13 mouse cellular contexts compared by ENCODE assay signal in genomic region chr17:12872275-12873028, GRCm38 (mm10). TPM values are rescaled to one million over a fixed set of nuclear protein-coding genes. Genes with fewer than 3 reads are reported as not detected.
DNase-seq lines count a peak whose midpoint lies in the region; ATAC-seq and TF ChIP-seq lines count a peak whose summit lies in the region.
"Had no signal": no experiment of that assay in that cellular context is flagged by ENCODE, and none has a peak within 500 bp of the region (broad histone marks: within the 10 kb centered on the region; RNA-seq: fewer than 3 reads in every experiment).

No protein-coding gene starts in this region.

- no peaks in the 10 kb centered on the region for H3K27me3 ChIP-seq in hindbrain, embryonic 14.5 days (ENCODE audit: control insufficient read depth, insufficient read depth, low read length)
- no peaks in the 10 kb centered on the region; the same call in 1 of the 2 replicates for H3K27me3 ChIP-seq in hindbrain, embryonic 10.5 days (ENCODE audit: insufficient read depth, poor library complexity, severe bottlenecking)
- peaks cover 5% of the 10 kb centered on the region for H3K27me3 ChIP-seq in CH12.LX (replicated peaks)
- no peaks in the 10 kb centered on the region for H3K27me3 ChIP-seq in limb, embryonic 14.5 days (ENCODE audit: control insufficient read depth, insufficient read depth, low read length)
- 0 out of 2 replicates have a peak, but pooled peaks cover 4% of the 10 kb centered on the region for H3K27me3 ChIP-seq in lung, postnatal 0 days (replicated peaks; ENCODE audit: insufficient read depth, low read length)

- WGBS in hindbrain, embryonic 14.5 days = 67% methylated on average over 16 of the region's 16 CpGs
- WGBS in hindbrain, embryonic 10.5 days = 73% methylated on average over 16 of the region's 16 CpGs
- 22% methylated on average over 16 of the region's 16 CpGs for WGBS in limb, embryonic 14.5 days
- WGBS in lung, postnatal 0 days = 68% methylated on average over 16 of the region's 16 CpGs

- H3K79me2 ChIP-seq in CH12.LX (replicated peaks; ENCODE audit: control insufficient read depth, extremely low read depth, insufficient read depth, poor library complexity, severe bottlenecking) = no peaks in the 10 kb centered on the region

- H3K4me2 ChIP-seq in hindbrain, embryonic 14.5 days (replicated peaks) = no peak overlapping the region
- peak overlapping the region; percentile 82 for H3K4me2 ChIP-seq in CH12.LX (ENCODE audit: insufficient read depth, low read depth, poor library complexity, severe bottlenecking)
- peak overlapping the region; percentile 30; the same call in 1 of the 2 replicates for H3K4me2 ChIP-seq in limb, embryonic 14.5 days (replicated peaks; ENCODE audit: low read depth, low read length, severe bottlenecking)
- no peak overlapping the region for H3K4me2 ChIP-seq in lung, postnatal 0 days (replicated peaks; ENCODE audit: low read depth, low read length)

- H3K9ac ChIP-seq in hindbrain, embryonic 14.5 days = no peak overlapping the region
- no peak overlapping the region for H3K9ac ChIP-seq in CH12.LX (ENCODE audit: insufficient read depth, low read depth)
- no peak overlapping the region for H3K9ac ChIP-seq in limb, embryonic 14.5 days (ENCODE audit: low read depth, low read length, severe bottlenecking)
- no peak overlapping the region for H3K9ac ChIP-seq in lung, postnatal 0 days (replicated peaks; ENCODE audit: low read depth)

- no peak overlapping the region for H3K4me3 ChIP-seq in hindbrain, embryonic 14.5 days (replicated peaks; ENCODE audit: low read length)
- no peak overlapping the region for H3K4me3 ChIP-seq in hindbrain, embryonic 10.5 days
- H3K4me3 ChIP-seq in CH12.LX (replicated peaks in 1 of 3; ENCODE audit: low read depth in 2 of 3, low read length in 2 of 3, poor library complexity in 1 of 3) = no peak overlapping the region
- no peak overlapping the region for H3K4me3 ChIP-seq in limb, embryonic 14.5 days (replicated peaks; ENCODE audit: low read length)
- H3K4me3 ChIP-seq in lung, postnatal 0 days (ENCODE audit: low read depth, low read length) = no peak overlapping the region

- H3K27ac ChIP-seq in hindbrain, embryonic 14.5 days = no peak overlapping the region
- no peak overlapping the region for H3K27ac ChIP-seq in hindbrain, embryonic 10.5 days
- no peak overlapping the region for H3K27ac ChIP-seq in CH12.LX (ENCODE audit: insufficient read depth, low read depth)
- H3K27ac ChIP-seq in limb, embryonic 14.5 days (replicated peaks; ENCODE audit: low read depth, low read length) = no peak overlapping the region
- H3K27ac ChIP-seq in lung, postnatal 0 days (ENCODE audit: low read length) = no peak overlapping the region

- no peaks in the 10 kb centered on the region for H3K36me3 ChIP-seq in hindbrain, embryonic 14.5 days (replicated peaks; ENCODE audit: control insufficient read depth, insufficient read depth)
- H3K36me3 ChIP-seq in hindbrain, embryonic 10.5 days = no peaks in the 10 kb centered on the region
- no peaks in the 10 kb centered on the region for H3K36me3 ChIP-seq in CH12.LX (replicated peaks in 1 of 2; ENCODE audit: control insufficient read depth in 1 of 2, insufficient read depth in 1 of 2, low read length in 1 of 2)
- no peaks in the 10 kb centered on the region for H3K36me3 ChIP-seq in limb, embryonic 14.5 days (ENCODE audit: control insufficient read depth, insufficient read depth, low read length)
- H3K36me3 ChIP-seq in lung, postnatal 0 days (ENCODE audit: insufficient read depth, low read length) = no peaks in the 10 kb centered on the region

- dilution Hi-C loops in CH12.LX (cut with MboI; ENCODE audit: extremely low pct_ligation_motif_present, extremely low pct_unique_long_range_greater_than_20kb, low sequenced_read_pairs) = no loop called here

- TF ChIP-seq EP300 in CH12.LX (IDR thresholded peaks at IDR 0.05; ENCODE audit: low read length) = no peak
- TF ChIP-seq EP300 in lung, postnatal 0 days (IDR thresholded peaks at IDR 0.05) = no peak

- in situ Hi-C loops in CH12.LX (cut with MboI; ENCODE audit: low pct_ligation_motif_present, low pct_unique_long_range_greater_than_20kb, low sequenced_read_pairs) = no loop called here

- no peaks in the 10 kb centered on the region for H3K9me3 ChIP-seq in hindbrain, embryonic 14.5 days (ENCODE audit: control insufficient read depth, low read length)
- H3K9me3 ChIP-seq in hindbrain, embryonic 10.5 days = no peaks in the 10 kb centered on the region
- no peaks in the 10 kb centered on the region for H3K9me3 ChIP-seq in CH12.LX (replicated peaks; ENCODE audit: low read length)
- H3K9me3 ChIP-seq in limb, embryonic 14.5 days (ENCODE audit: control insufficient read depth, low read length) = no peaks in the 10 kb centered on the region
- no peaks in the 10 kb centered on the region for H3K9me3 ChIP-seq in lung, postnatal 0 days (ENCODE audit: low read length)

- no peaks in the 10 kb centered on the region for H3K4me1 ChIP-seq in hindbrain, embryonic 14.5 days (replicated peaks; ENCODE audit: control insufficient read depth, insufficient read depth, low read length)
- H3K4me1 ChIP-seq in hindbrain, embryonic 10.5 days (replicated peaks) = 0 out of 2 replicates have a peak, but pooled peaks cover 7% of the 10 kb centered on the region
- peaks cover 0 to 2% of the 10 kb centered on the region in 2 experiments; a peak in 2 of 4 replicates for H3K4me1 ChIP-seq in CH12.LX (ENCODE audit: control insufficient read depth in 1 of 2, insufficient read depth in 2 of 2)
- H3K4me1 ChIP-seq in limb, embryonic 14.5 days (ENCODE audit: control insufficient read depth, insufficient read depth, low read length) = peaks cover 26% of the 10 kb centered on the region
- no peaks in the 10 kb centered on the region for H3K4me1 ChIP-seq in lung, postnatal 0 days (ENCODE audit: insufficient read depth, low read depth, low read length)

- ATAC-seq in hindbrain, embryonic 14.5 days (ENCODE audit: low FRiP score) = 0 out of 2 replicates have a peak, but pooled peaks have one; percentile 51
- ATAC-seq in limb, embryonic 14.5 days (ENCODE audit: low FRiP score, low read depth) = peak; percentile 23; the same call in 1 of the 2 replicates
- ATAC-seq in lung, postnatal 0 days = no peak
- ATAC-seq: CD4-positive, CD25-positive, alpha-beta regulatory T cell, adult 4 months had no signal

- TF ChIP-seq CTCF in CH12.LX (conservative IDR thresholded peaks at IDR 0.05 in 1 of 2, IDR thresholded peaks at IDR 0.05 in 1 of 2; ENCODE audit: low read depth in 2 of 2, low read length in 2 of 2) = no peak
- TF ChIP-seq CTCF in lung, postnatal 0 days (IDR thresholded peaks at IDR 0.05) = no peak

- TF ChIP-seq POLR2A in CH12.LX (IDR thresholded peaks at IDR 0.05; ENCODE audit: low read depth, low read length) = no peak
- TF ChIP-seq POLR2A in limb, embryonic 14.5 days (IDR thresholded peaks at IDR 0.05; ENCODE audit: borderline replicate concordance, extremely low read depth, insufficient read depth, insufficient read length) = no peak

- TF ChIP-seq RAD21 in CH12.LX (IDR thresholded peaks at IDR 0.05; ENCODE audit: low read depth, low read length) = no peak

- DNase-seq in hindbrain, embryonic 14.5 days (ENCODE audit: low spot score) = no peak
- no peak for DNase-seq in hindbrain, embryonic 10.5 days (ENCODE audit: low spot score)
- no peak for DNase-seq in CH12.LX (ENCODE audit: extremely low read depth)
- DNase-seq in cerebellum, adult 9-11 months = peak; percentile 54
- DNase-seq in limb, embryonic 14.5 days (ENCODE audit: low spot score) = peak; percentile 22
- DNase-seq in heart, postnatal 25 days (ENCODE audit: low spot score) = no peak
- DNase-seq in lung, postnatal 0 days (ENCODE audit: low spot score) = no peak
- DNase-seq in c-Kit-positive CD71-positive TER-119-positive erythroid progenitor cells, embryonic 14.5 days (ENCODE audit: low spot score) = no peak
- DNase-seq: lung, postnatal 36 days had no signal

- intact Hi-C loops in heart, postnatal 25 days (cut with DNase I) = no loop called here

RNA-seq across cellular contexts. Expression of gene Mrgprh, which starts 3.4 kb away (rescaled TPM):
- polyA plus RNA-seq in hindbrain, embryonic 14.5 days (2014; fragmentation: Nextera tagmentation; extraction: Ambion mirVana) = not detected in 2 replicates
- polyA plus RNA-seq in hindbrain, embryonic 10.5 days (2016; fragmentation: Nextera tagmentation; extraction: Ambion mirVana) = not detected in 2 replicates
- total RNA-seq in CH12.LX (2012; rRNA removed) (not detected in 2 replicates), CH12.LX (2014; rRNA removed) (not detected in 2 replicates)
- polyA plus RNA-seq in CH12.LX (2012; ENCODE audit: insufficient read length, low read depth) = not detected in 2 replicates
- 0.38 and 0.73 TPM in 2 replicates for polyA plus RNA-seq in limb, embryonic 14.5 days (2012; rRNA removed)
- polyA plus RNA-seq in limb, embryonic 14.5 days (2014; fragmentation: Nextera tagmentation; extraction: Ambion mirVana) = 0.10 and 0.14 TPM in 2 replicates
- total RNA-seq in heart, postnatal 25 days (2021) = 1 to 10 TPM; 5.3 to 5.4 TPM
- polyA plus RNA-seq in lung, postnatal 0 days (2015; fragmentation: Nextera tagmentation; extraction: Ambion mirVana) = not detected in 2 replicates
- total RNA-seq: common myeloid progenitor, adult 5-6 weeks; left cerebral cortex, adult 18-20 months; neutrophil, adult 5-6 weeks had no signal
- polyA plus RNA-seq: CD4-positive, CD25-positive, alpha-beta regulatory T cell, adult 4 months had no signal

RNA-seq across cellular contexts. Expression of gene Mas1, which starts 4.5 kb away (rescaled TPM):
- polyA plus RNA-seq in hindbrain, embryonic 14.5 days (2014; fragmentation: Nextera tagmentation; extraction: Ambion mirVana) = 0.31 TPM in 1 of 2 replicates, not detected in the other
- polyA plus RNA-seq in hindbrain, embryonic 10.5 days (2016; fragmentation: Nextera tagmentation; extraction: Ambion mirVana) = 0.22 and 0.89 TPM in 2 replicates
- not detected in 2 replicates for total RNA-seq in CH12.LX (2012; rRNA removed)
- not detected in 2 replicates for total RNA-seq in CH12.LX (2014; rRNA removed)
- polyA plus RNA-seq in CH12.LX (2012; ENCODE audit: insufficient read length, low read depth) = 0.19 TPM in 1 of 2 replicates, not detected in the other
- 1.7 and 1.9 TPM in 2 replicates for polyA plus RNA-seq in limb, embryonic 14.5 days (2012; rRNA removed)
- 1.4 and 2.1 TPM in 2 replicates for polyA plus RNA-seq in limb, embryonic 14.5 days (2014; fragmentation: Nextera tagmentation; extraction: Ambion mirVana)
- 1 to 10 TPM in 1 of 2 experiments, under 1 TPM in 1; 0.42 to 1.8 TPM for total RNA-seq in heart, postnatal 25 days (2021)
- 0.14 and 0.54 TPM in 2 replicates for polyA plus RNA-seq in lung, postnatal 0 days (2015; fragmentation: Nextera tagmentation; extraction: Ambion mirVana)
- total RNA-seq: common myeloid progenitor, adult 5-6 weeks; neutrophil, adult 5-6 weeks had no signal

RNA-seq across cellular contexts. Expression of gene Pnldc1, which starts 37.6 kb away (rescaled TPM):
- polyA plus RNA-seq in hindbrain, embryonic 14.5 days (2014; fragmentation: Nextera tagmentation; extraction: Ambion mirVana) = 1.8 and 2.5 TPM in 2 replicates
- polyA plus RNA-seq in hindbrain, embryonic 10.5 days (2016; fragmentation: Nextera tagmentation; extraction: Ambion mirVana) = 2.4 and 2.9 TPM in 2 replicates
- 0.25 and 0.84 TPM in 2 replicates for total RNA-seq in CH12.LX (2012; rRNA removed)
- 0.11 and 0.19 TPM in 2 replicates for total RNA-seq in CH12.LX (2014; rRNA removed)
- polyA plus RNA-seq in CH12.LX (2012; ENCODE audit: insufficient read length, low read depth) = 0.90 and 1.2 TPM in 2 replicates
- 5.1 and 5.3 TPM in 2 replicates for polyA plus RNA-seq in limb, embryonic 14.5 days (2012; rRNA removed)
- polyA plus RNA-seq in limb, embryonic 14.5 days (2014; fragmentation: Nextera tagmentation; extraction: Ambion mirVana) = 2.4 and 3.4 TPM in 2 replicates
- total RNA-seq in heart, postnatal 25 days (2021) = under 1 TPM; 0.42 to 0.55 TPM
- 0.51 and 0.75 TPM in 2 replicates for polyA plus RNA-seq in lung, postnatal 0 days (2015; fragmentation: Nextera tagmentation; extraction: Ambion mirVana)
- total RNA-seq: common myeloid progenitor, adult 5-6 weeks had no signal

RNA-seq across cellular contexts. Expression of gene Tcp1, which starts 43.0 kb away (rescaled TPM):
- polyA plus RNA-seq in hindbrain, embryonic 14.5 days (2014; fragmentation: Nextera tagmentation; extraction: Ambion mirVana) = 392 and 417 TPM in 2 replicates
- polyA plus RNA-seq in hindbrain, embryonic 10.5 days (2016; fragmentation: Nextera tagmentation; extraction: Ambion mirVana) = 430 and 490 TPM in 2 replicates
- total RNA-seq in CH12.LX (2012; rRNA removed) = 540 and 569 TPM in 2 replicates
- 951 and 1,060 TPM in 2 replicates for total RNA-seq in CH12.LX (2014; rRNA removed)
- 560 and 726 TPM in 2 replicates for polyA plus RNA-seq in CH12.LX (2012; ENCODE audit: insufficient read length, low read depth)
- polyA plus RNA-seq in limb, embryonic 14.5 days (2012; rRNA removed) = 184 and 212 TPM in 2 replicates
- polyA plus RNA-seq in limb, embryonic 14.5 days (2014; fragmentation: Nextera tagmentation; extraction: Ambion mirVana) = 386 and 395 TPM in 2 replicates
- 100 to 1,000 TPM; 200 to 213 TPM for total RNA-seq in heart, postnatal 25 days (2021)
- 155 and 174 TPM in 2 replicates for polyA plus RNA-seq in lung, postnatal 0 days (2015; fragmentation: Nextera tagmentation; extraction: Ambion mirVana)

RNA-seq across cellular contexts. Expression of gene Mrpl18, which starts 43.7 kb away (rescaled TPM):
- polyA plus RNA-seq in hindbrain, embryonic 14.5 days (2014; fragmentation: Nextera tagmentation; extraction: Ambion mirVana) = 112 and 138 TPM in 2 replicates
- 175 and 190 TPM in 2 replicates for polyA plus RNA-seq in hindbrain, embryonic 10.5 days (2016; fragmentation: Nextera tagmentation; extraction: Ambion mirVana)
- total RNA-seq in CH12.LX (2012; rRNA removed) (132 and 184 TPM in 2 replicates), CH12.LX (2014; rRNA removed) (197 and 223 TPM in 2 replicates)
- 150 and 153 TPM in 2 replicates for polyA plus RNA-seq in CH12.LX (2012; ENCODE audit: insufficient read length, low read depth)
- 47.4 and 66.4 TPM in 2 replicates for polyA plus RNA-seq in limb, embryonic 14.5 days (2012; rRNA removed)
- 127 and 135 TPM in 2 replicates for polyA plus RNA-seq in limb, embryonic 14.5 days (2014; fragmentation: Nextera tagmentation; extraction: Ambion mirVana)
- 100 to 1,000 TPM; 157 to 175 TPM for total RNA-seq in heart, postnatal 25 days (2021)
- 70.2 and 72.9 TPM in 2 replicates for polyA plus RNA-seq in lung, postnatal 0 days (2015; fragmentation: Nextera tagmentation; extraction: Ambion mirVana)

Comparison
In these comparisons a context has a peak if more than half of its experiments do, and no peak if none do; other contexts are left out.
1. DNase-seq: peak in cerebellum, adult 9-11 months (single experiment) and limb, embryonic 14.5 days (single experiment); none in hindbrain, embryonic 14.5 days (single experiment), hindbrain, embryonic 10.5 days (single experiment), CH12.LX (single experiment), heart, postnatal 25 days (single experiment), lung, postnatal 0 days (single experiment) and c-Kit-positive CD71-positive TER-119-positive erythroid progenitor cells, embryonic 14.5 days (single experiment).
2. H3K4me2 ChIP-seq: peak in CH12.LX (single experiment) and limb, embryonic 14.5 days (single experiment); none in hindbrain, embryonic 14.5 days (single experiment) and lung, postnatal 0 days (single experiment).